In the genomic region with DNA sequence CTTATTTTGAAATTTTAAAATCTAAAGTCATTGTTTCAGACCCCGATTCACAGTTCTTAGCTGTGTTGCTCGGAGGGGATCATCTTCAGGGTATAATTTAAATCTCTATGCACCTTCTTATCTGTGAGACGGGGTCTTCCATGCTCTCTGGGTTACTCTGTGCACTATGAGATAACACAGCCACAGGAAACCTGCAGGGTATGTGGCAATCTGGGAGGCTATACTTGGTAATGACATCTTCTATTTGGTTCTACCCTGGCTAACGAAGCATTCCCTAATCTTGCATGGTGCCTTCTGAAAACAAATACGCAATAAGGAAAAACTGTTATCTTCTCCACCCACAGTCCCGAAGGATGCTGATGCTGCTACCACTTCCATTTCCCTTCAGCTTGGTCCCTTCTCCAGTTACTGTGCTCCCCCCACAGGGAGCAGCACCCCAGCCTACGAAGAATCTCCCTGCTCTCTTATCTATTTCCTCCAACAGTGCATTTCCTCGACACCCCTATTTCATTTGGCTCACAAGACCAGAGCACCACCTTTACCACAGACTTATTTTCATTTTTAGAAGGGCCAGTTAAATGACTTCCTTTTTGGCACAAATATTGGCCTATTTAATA, we compare ENCODE assay signal across 14 mouse cellular contexts.
"Had no signal": no experiment of that assay in that cellular context is flagged by ENCODE, and none has a peak within 500 bp of the region (broad histone marks: within the 10 kb centered on the region; RNA-seq: fewer than 3 reads in every experiment).

No protein-coding gene starts in this region.

- H3K27me3 ChIP-seq: limb, embryonic 15.5 days; midbrain, embryonic 12.5 days; neural tube, embryonic 13.5 days had no signal

- H3K36me3 ChIP-seq: limb, embryonic 15.5 days; midbrain, embryonic 12.5 days; neural tube, embryonic 13.5 days had no signal

- H3K27ac ChIP-seq: layer of hippocampus, adult 2 months; left cerebral cortex, adult 2 months; limb, embryonic 15.5 days; midbrain, embryonic 12.5 days; neural tube, embryonic 13.5 days; stomach, postnatal 0 days had no signal

- H3K9me3 ChIP-seq: limb, embryonic 15.5 days; midbrain, embryonic 12.5 days; neural tube, embryonic 13.5 days had no signal

- ATAC-seq: inflammation-experienced regulatory T-cells, adult 6 months; intestine, postnatal 0 days; midbrain, embryonic 16.5 days had no signal

- H3K4me3 ChIP-seq: layer of hippocampus, adult 2 months; left cerebral cortex, adult 2 months; limb, embryonic 15.5 days; midbrain, embryonic 12.5 days; neural tube, embryonic 13.5 days had no signal

- DNase-seq: kidney, adult 8-10 months; kidney, postnatal 4 days; lung, adult 18-20 months; right cerebral cortex, postnatal 14 days; thymus, postnatal 4 days had no signal

- H3K4me2 ChIP-seq: limb, embryonic 15.5 days; midbrain, embryonic 12.5 days; neural tube, embryonic 13.5 days had no signal

- H3K4me1 ChIP-seq: limb, embryonic 15.5 days; midbrain, embryonic 12.5 days; neural tube, embryonic 13.5 days had no signal

- H3K9ac ChIP-seq: limb, embryonic 15.5 days; midbrain, embryonic 12.5 days; neural tube, embryonic 13.5 days had no signal
